Mouse (Mus musculus): Measurements from ENCODE around the gene Myocd. TPM values are rescaled to one million over a fixed set of nuclear protein-coding genes. Genes with fewer than 3 reads are reported as not detected.
A peak's percentile ranks its signal among the peaks of the same experiment; 100 is the strongest.

Myocd gene
- total and polyA plus RNA-seq, 3 experiments: 30.6 to 87.1 (median 82.5) TPM

GRCm38 (mm10) chr11:65137145-65137652 is 132.6 kb downstream of the Myocd start:
- Histone ChIP-seq H3K9ac (ENCODE audit: low read depth, low read length) (no peak overlapping the region), H3K36me3 (ENCODE audit: control insufficient read depth, insufficient read depth, low read length) (no peaks in the 10 kb centered on the region; the same call in none of the 2 replicates), H3K4me3 (no peak overlapping the region), H3K4me1 (ENCODE audit: control insufficient read depth, insufficient read depth, low read length) (peaks cover 1% of the 10 kb centered on the region; the same call in 1 of the 2 replicates), H3K79me2 (replicated peaks; ENCODE audit: control insufficient read depth, insufficient read depth, low read length) (no peaks in the 10 kb centered on the region; the same call in 1 of the 2 replicates), H3K27me3 (ENCODE audit: control insufficient read depth, insufficient read depth, low read length) (no peaks in the 10 kb centered on the region), H3K27ac (no peak overlapping the region)
- TF ChIP-seq POLR2A (IDR thresholded peaks at IDR 0.05; ENCODE audit: insufficient read depth, low read depth, low read length) (no peak), CTCF (IDR thresholded peaks at IDR 0.05) (no peak), EP300 (IDR thresholded peaks at IDR 0.05; ENCODE audit: insufficient read depth, low read depth, low read length) (no peak)
- DNase-seq: no peak
- intact Hi-C loops (cut with DNase I): no loop called here
- 73% methylated on average over 2 of the region's 2 CpGs for WGBS

GRCm38 (mm10) chr11:65135251-65135739 is 134.5 kb downstream of the Myocd start:
- Histone ChIP-seq H3K79me2 (replicated peaks; ENCODE audit: control insufficient read depth, insufficient read depth, low read length) (no peaks in the 10 kb centered on the region; the same call in 1 of the 2 replicates), H3K36me3 (ENCODE audit: control insufficient read depth, insufficient read depth, low read length) (no peaks in the 10 kb centered on the region; the same call in 1 of the 2 replicates), H3K4me1 (ENCODE audit: control insufficient read depth, insufficient read depth, low read length) (peaks cover 1% of the 10 kb centered on the region; the same call in 1 of the 2 replicates), H3K27ac (no peak overlapping the region), H3K4me3 (no peak overlapping the region), H3K9ac (ENCODE audit: low read depth, low read length) (no peak overlapping the region), H3K27me3 (ENCODE audit: control insufficient read depth, insufficient read depth, low read length) (no peaks in the 10 kb centered on the region)
- intact Hi-C loops (cut with DNase I): no loop called here
- 79% methylated on average over 8 of the region's 8 CpGs for WGBS
- TF ChIP-seq CTCF (IDR thresholded peaks at IDR 0.05): no peak
- TF ChIP-seq POLR2A (IDR thresholded peaks at IDR 0.05; ENCODE audit: insufficient read depth, low read depth, low read length): no peak
- TF ChIP-seq EP300 (IDR thresholded peaks at IDR 0.05; ENCODE audit: insufficient read depth, low read depth, low read length): no peak
- DNase-seq: no peak

GRCm38 (mm10) chr11:65133661-65134060 is 136.1 kb downstream of the Myocd start:
- Histone ChIP-seq H3K27me3 (ENCODE audit: control insufficient read depth, insufficient read depth, low read length) (no peaks in the 10 kb centered on the region), H3K4me3 (no peak overlapping the region), H3K9ac (ENCODE audit: low read depth, low read length) (no peak overlapping the region), H3K4me1 (ENCODE audit: control insufficient read depth, insufficient read depth, low read length) (peaks cover 1% of the 10 kb centered on the region; the same call in 1 of the 2 replicates), H3K36me3 (ENCODE audit: control insufficient read depth, insufficient read depth, low read length) (no peaks in the 10 kb centered on the region; the same call in 1 of the 2 replicates), H3K27ac (no peak overlapping the region), H3K79me2 (replicated peaks; ENCODE audit: control insufficient read depth, insufficient read depth, low read length) (no peaks in the 10 kb centered on the region)
- no peak for DNase-seq
- 67% methylated on average over 4 of the region's 4 CpGs for WGBS
- TF ChIP-seq CTCF (IDR thresholded peaks at IDR 0.05): no peak
- intact Hi-C loops (cut with DNase I): no loop called here

- H3K9ac ChIP-seq (ENCODE audit: low read depth, low read length): no peak overlapping the region
- DNase-seq: no peak
- H3K27ac ChIP-seq: no peak overlapping the region
- no peak overlapping the region for H3K4me3 ChIP-seq
- WGBS: 74% methylated on average over 4 of the region's 4 CpGs
- TF ChIP-seq CTCF (IDR thresholded peaks at IDR 0.05) (peak; percentile 72), POLR2A (IDR thresholded peaks at IDR 0.05; ENCODE audit: insufficient read depth, low read depth, low read length) (no peak)
- H3K27me3 ChIP-seq (ENCODE audit: control insufficient read depth, insufficient read depth, low read length): no peaks in the 10 kb centered on the region
- no peaks in the 10 kb centered on the region; the same call in 1 of the 2 replicates for H3K36me3 ChIP-seq (ENCODE audit: control insufficient read depth, insufficient read depth, low read length)
- intact Hi-C loops (cut with DNase I): loop anchor here (2.0 to 5.0 kb wide), 2 partner anchors 40 to 62 kb away; no protein-coding TSS in a partner anchor
- H3K79me2 ChIP-seq (replicated peaks; ENCODE audit: control insufficient read depth, insufficient read depth, low read length): no peaks in the 10 kb centered on the region
- peaks cover 4% of the 10 kb centered on the region; the same call in 1 of the 2 replicates for H3K4me1 ChIP-seq (ENCODE audit: control insufficient read depth, insufficient read depth, low read length)
Observed at GRCm38 (mm10) chr11:65129110-65129509, 140.7 kb downstream of the Myocd start.

- no peaks in the 10 kb centered on the region for H3K79me2 ChIP-seq (replicated peaks; ENCODE audit: control insufficient read depth, insufficient read depth, low read length)
- TF ChIP-seq CTCF (IDR thresholded peaks at IDR 0.05) (no peak), POLR2A (IDR thresholded peaks at IDR 0.05; ENCODE audit: insufficient read depth, low read depth, low read length) (no peak), EP300 (IDR thresholded peaks at IDR 0.05; ENCODE audit: insufficient read depth, low read depth, low read length) (no peak)
- H3K36me3 ChIP-seq (ENCODE audit: control insufficient read depth, insufficient read depth, low read length): no peaks in the 10 kb centered on the region
- WGBS: 41% methylated on average over 4 of the region's 4 CpGs
- no peak overlapping the region for H3K9ac ChIP-seq (ENCODE audit: low read depth, low read length)
- intact Hi-C loops (cut with DNase I): loop anchor here (2.0 to 5.0 kb wide), 2 partner anchors 40 to 61 kb away; no protein-coding TSS in a partner anchor
- DNase-seq: no peak
- H3K4me3 ChIP-seq: no peak overlapping the region
- no peak overlapping the region for H3K27ac ChIP-seq
- no peaks in the 10 kb centered on the region for H3K27me3 ChIP-seq (ENCODE audit: control insufficient read depth, insufficient read depth, low read length)
- H3K4me1 ChIP-seq (ENCODE audit: control insufficient read depth, insufficient read depth, low read length): peaks cover 4% of the 10 kb centered on the region; the same call in 1 of the 2 replicates
Observed at GRCm38 (mm10) chr11:65128666-65129065, 141.1 kb downstream of the Myocd start.

GRCm38 (mm10) chr11:65126566-65126965 is 143.2 kb downstream of the Myocd start:
- Histone ChIP-seq H3K4me1 (ENCODE audit: control insufficient read depth, insufficient read depth, low read length) (peaks cover 2% of the 10 kb centered on the region; the same call in 1 of the 2 replicates), H3K79me2 (replicated peaks; ENCODE audit: control insufficient read depth, insufficient read depth, low read length) (no peaks in the 10 kb centered on the region), H3K4me3 (no peak overlapping the region), H3K36me3 (ENCODE audit: control insufficient read depth, insufficient read depth, low read length) (no peaks in the 10 kb centered on the region), H3K27ac (no peak overlapping the region), H3K27me3 (ENCODE audit: control insufficient read depth, insufficient read depth, low read length) (no peaks in the 10 kb centered on the region), H3K9ac (ENCODE audit: low read depth, low read length) (no peak overlapping the region)
- intact Hi-C loops (cut with DNase I): loop anchor here (5.0 kb wide), 1 partner anchor 59 kb away; no protein-coding TSS in a partner anchor
- no peak for DNase-seq
- TF ChIP-seq CTCF (IDR thresholded peaks at IDR 0.05) (no peak), EP300 (IDR thresholded peaks at IDR 0.05; ENCODE audit: insufficient read depth, low read depth, low read length) (no peak), POLR2A (IDR thresholded peaks at IDR 0.05; ENCODE audit: insufficient read depth, low read depth, low read length) (no peak)
- WGBS: 78% methylated on average over 9 of the region's 9 CpGs

Other genes with a start within 250 kb of the Myocd start
- under 1 TPM in 1 of 2 experiments, not detected in 1; 0.41 TPM for gene 1700086D15Rik, start 110.1 kb downstream of the Myocd start, total RNA-seq (2021)
- not detected in 2 replicates for gene 1700086D15Rik, start 110.1 kb downstream of the Myocd start, polyA plus RNA-seq (2012; rRNA removed)
- 10 to 100 TPM; 21.8 to 26.6 TPM for gene Arhgap44, start 107.0 kb downstream of the Myocd start, total RNA-seq (2021)
- 14.9 and 16.8 TPM in 2 replicates for gene Arhgap44, start 107.0 kb downstream of the Myocd start, polyA plus RNA-seq (2012; rRNA removed)

All from heart, adult 2 months (tissue).